Mouse (Mus musculus): ENCODE data around the gene Tshz2.
"Not testable (repeated sequence)": the region's sequence is repeated elsewhere in the genome, so short reads cannot be mapped to it uniquely, and the experiment has no call there.

Gene Tshz2

DNA sequence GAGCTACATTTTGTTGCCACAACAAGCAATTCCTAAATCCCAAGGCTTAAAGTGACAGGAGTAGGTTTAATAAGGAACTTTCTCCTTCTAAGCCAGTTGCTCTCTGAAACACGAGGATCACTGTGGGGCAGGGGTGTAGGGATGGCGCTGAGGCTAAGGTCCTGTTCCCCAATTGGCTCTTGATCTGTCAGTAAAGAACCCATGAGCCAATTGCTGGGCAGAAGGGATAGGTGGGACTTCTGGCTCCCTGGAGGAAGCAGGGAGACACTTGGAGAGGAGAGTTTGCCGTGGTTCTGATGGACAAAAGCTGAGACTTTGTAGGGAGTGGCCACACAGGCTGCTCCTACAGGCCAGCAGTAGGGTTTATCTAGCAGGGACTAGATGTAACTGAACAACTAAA is 128.9 kb downstream of the Tshz2 start:
- DNase-seq = no peak

- no peak for DNase-seq
Measured at GRCm38 (mm10) chr2:169762301-169762700, 129.5 kb downstream of the Tshz2 start.

DNA sequence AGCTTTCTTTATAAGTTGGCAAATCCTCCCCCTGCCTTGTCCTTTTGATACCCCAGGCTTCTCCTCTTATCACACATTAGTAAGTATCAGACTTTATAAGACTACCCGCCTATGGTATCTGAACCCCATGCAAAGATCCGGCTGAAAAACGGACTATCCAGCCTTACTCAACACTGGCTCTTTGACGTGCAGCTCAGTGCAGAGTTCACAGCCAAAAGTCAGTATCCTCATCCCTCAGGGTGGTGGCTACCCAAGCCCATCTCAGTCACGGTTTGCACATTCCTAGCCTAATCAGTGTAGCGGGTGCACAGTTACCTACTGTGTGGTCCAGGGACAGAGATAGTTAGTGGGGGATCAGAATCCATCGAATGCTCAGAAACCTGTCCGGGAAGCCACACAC is 130.9 kb downstream of the Tshz2 start:
- DNase-seq = no peak

- no peak for DNase-seq
Measured at GRCm38 (mm10) chr2:169766247-169766646, 133.4 kb downstream of the Tshz2 start.

DNA sequence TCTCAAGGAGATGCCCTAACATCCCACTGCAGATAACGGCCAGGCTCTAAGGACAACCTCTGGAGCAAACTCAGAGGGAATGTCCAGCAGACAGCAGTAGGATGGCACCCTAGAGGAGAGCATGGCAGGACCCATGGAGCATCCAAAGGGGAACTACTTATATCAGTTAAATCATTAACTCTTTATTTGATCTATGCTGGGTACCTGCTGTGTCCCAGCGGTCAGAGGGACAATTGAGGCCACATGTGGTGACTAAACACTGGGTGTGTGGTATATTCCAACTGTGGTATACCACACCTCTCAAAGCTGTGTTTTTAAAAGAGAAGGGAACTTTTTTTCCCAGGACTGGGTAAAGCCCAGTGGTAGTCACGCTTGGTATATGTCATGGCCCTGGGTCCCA is 134.5 kb downstream of the Tshz2 start:
- DNase-seq = no peak

- DNase-seq = no peak
Measured at GRCm38 (mm10) chr2:169775078-169775477, 142.3 kb downstream of the Tshz2 start.

DNA sequence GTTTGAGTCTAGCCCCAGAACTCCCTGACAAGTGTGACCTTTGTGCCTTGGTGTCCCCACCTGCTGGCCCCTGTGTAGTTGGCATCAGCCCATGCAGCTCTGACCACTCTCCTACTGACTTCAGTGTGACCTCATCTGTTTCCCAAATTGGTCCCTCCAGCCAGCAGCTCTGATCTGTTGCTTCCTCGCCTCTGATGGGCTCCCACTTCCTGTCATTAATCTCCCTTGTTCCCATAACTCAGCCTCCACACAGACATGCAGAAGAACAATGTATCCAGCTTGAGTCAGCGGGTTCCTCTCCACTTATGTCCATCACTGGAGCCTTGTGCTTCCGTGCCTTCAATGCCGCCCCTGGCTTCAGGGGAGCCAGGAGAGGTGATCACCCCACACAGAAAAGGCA is 144.4 kb downstream of the Tshz2 start:
- DNase-seq = no peak

GRCm38 (mm10) chr2:169777764-169778163 is 145.0 kb downstream of the Tshz2 start:
- DNase-seq = no peak

DNA sequence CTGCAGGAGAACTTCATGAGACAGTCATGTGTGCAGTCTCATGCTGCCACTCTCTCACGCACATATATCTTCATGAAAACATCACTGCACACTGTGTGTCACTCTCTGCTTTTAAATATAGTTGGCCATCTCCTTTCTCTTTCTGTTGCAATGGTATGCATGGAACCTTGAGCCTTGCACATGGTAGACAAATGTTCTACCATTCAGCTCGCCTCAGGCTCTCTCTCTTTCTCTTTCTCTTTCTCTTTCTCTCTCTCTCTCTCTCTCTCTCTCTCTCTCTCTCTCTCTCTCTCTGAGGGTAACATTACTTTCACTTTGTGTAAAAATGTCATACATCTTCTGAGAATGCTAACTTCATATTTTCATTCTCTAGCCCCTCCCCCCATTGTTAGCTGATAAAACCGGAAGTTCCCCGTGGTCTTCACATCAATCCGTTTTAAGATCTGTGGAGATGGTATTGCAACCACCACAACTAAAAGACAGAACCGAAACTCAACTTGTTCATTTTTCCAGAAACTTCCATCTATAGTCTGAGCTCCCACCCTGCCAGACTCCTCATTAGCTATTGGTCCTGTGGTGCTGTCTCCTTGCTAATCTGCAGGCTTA is 146.0 kb downstream of the Tshz2 start:
- DNase-seq = peak; percentile 11

- not testable (repeated sequence) for DNase-seq
Measured at GRCm38 (mm10) chr2:169781671-169782070, 148.9 kb downstream of the Tshz2 start.

DNA sequence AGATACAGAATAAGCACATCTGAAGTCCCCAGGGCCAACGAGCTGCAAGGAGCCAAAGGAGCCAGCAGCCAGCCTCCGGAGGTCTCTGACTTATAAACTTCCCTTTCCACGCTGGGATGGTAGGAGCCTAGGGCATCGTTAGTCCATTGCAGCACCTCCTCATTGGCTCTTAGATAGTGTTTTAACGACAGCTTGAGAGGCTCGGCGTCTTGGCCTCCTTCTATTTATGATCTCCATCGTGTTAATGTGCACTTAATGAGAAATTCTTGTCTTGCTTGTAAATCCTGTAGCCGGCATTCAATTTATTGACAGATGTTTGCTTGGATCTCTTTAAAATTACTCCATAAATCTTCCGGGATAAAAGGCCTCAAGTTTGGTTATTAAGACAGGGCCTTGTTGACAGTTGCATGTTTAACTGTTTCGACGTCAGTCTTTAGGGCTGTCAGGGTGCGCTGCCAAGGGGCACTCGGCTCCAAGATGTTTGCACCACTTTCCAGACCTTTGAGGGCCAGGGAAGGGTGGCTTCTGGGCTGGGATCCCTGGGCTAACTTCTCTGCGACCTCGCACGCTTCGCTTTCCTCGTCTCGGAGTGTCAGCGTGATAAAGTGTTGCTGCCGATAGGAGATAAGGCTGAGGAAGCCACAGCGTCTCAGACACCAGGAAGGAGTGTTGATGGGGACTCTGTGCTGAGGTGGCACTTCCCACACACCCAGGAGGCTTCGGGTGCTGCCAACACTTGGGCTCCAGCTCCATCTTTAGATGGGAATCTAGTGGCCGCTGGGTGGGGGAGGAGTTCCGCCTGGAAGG is 150.3 kb downstream of the Tshz2 start:
- DNase-seq = no peak

DNA sequence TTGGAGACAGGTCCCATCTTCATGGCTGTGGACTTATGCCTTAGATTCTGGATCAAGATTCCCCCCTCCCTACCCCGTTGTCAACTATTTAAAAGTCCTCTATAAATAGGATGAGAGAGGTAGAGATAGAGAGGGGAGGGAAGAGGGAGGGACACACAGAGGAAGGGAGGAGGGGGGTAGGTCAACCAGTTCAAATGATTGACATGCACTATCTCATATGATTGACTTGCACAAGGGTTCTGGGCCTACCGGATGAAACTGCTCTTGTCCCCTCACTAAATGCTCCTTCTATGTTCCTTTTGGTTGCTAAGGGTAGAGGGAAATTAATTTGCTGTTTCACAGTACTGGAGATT is 150.8 kb downstream of the Tshz2 start:
- DNase-seq = no peak

DNA sequence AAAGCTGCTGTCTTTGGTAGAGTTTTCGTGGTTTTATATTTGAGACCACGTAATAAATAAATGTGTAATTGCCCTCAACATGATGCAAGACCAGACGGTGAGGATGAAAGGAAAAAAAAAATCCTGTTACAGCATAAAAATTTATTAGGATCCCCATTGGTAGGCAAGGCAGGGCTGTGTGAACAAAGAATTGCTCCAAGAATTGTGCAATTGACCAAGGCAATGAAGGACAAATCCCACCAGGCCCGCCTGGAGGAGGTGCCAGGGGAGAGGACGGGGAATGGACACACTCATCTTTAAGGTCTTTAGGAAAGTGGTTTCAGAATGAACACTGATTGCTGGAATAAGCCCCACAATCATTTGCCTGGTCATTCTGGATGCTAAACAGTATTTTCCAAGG is 154.6 kb downstream of the Tshz2 start:
- no peak for DNase-seq

- no peak for DNase-seq
Measured at GRCm38 (mm10) chr2:169787906-169788305, 155.1 kb downstream of the Tshz2 start.

- DNase-seq = peak; percentile 77
Measured at GRCm38 (mm10) chr2:169790439-169791131, 157.8 kb downstream of the Tshz2 start.

DNA sequence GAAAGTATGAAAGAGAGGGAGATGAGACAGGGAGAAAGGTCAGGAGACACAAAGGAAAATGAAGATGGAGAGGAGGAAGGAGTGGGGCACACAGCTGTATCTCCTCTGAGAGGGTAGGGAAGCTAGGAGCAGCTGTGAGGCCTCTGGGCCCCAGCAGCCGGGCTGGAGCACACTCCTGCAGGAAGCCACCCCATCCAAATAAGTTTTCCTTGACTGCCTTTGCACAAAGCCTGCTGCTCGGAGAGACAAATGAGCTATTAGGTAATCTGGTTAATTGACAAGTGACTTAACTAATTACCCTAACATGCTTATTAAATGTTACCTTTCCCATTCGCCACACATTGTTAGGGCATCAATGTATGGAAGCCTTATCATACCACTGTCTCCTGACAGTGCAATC is 159.9 kb downstream of the Tshz2 start:
- DNase-seq = no peak

GRCm38 (mm10) chr2:169802241-169802640 is 169.4 kb downstream of the Tshz2 start:
- DNase-seq = no peak

GRCm38 (mm10) chr2:169804380-169804779 is 171.6 kb downstream of the Tshz2 start:
- no peak for DNase-seq

DNA sequence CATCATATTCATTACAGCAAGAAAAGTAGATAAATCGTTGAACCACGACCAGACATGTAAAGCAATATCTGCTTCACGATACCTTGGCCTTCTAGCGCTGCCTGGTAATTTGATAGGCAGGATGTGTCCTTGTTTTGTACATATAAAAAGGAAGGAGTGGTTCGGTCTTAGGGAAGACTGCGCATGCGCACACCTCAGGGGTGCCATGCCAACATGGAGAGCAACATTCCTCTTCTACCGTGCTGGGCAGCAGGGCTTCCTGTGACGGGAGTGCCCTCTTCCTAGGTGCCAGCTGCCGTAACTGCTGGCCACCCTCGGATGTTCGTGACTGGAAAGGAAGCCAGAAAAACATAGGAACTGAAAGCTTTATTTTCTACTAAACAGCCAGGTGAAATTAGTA is 172.7 kb downstream of the Tshz2 start:
- no peak for DNase-seq

DNA sequence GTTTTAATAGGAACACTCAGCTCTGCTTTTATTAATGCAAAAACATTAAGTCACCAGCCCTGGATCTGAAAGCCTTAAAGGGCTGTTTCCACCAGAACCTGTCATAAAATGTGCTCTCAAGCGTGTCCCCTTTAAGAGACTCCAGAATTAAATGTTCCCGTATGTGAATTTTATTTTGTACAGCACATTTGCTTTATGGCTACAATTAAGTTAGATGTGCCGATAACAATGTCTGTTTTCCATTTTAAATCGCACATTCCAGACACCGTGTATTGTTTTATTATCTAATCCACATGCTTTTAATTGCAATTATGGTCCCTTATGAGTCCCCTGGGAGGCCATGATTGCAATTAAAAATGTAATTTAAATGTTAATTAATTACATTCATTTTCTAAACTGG is 178.8 kb downstream of the Tshz2 start:
- no peak for DNase-seq

- no peak for DNase-seq
Measured at GRCm38 (mm10) chr2:169812055-169812454, 179.2 kb downstream of the Tshz2 start.

- no peak for DNase-seq
Measured at GRCm38 (mm10) chr2:169812940-169813339, 180.1 kb downstream of the Tshz2 start.

GRCm38 (mm10) chr2:169814351-169814750 is 181.5 kb downstream of the Tshz2 start:
- no peak for DNase-seq

DNA sequence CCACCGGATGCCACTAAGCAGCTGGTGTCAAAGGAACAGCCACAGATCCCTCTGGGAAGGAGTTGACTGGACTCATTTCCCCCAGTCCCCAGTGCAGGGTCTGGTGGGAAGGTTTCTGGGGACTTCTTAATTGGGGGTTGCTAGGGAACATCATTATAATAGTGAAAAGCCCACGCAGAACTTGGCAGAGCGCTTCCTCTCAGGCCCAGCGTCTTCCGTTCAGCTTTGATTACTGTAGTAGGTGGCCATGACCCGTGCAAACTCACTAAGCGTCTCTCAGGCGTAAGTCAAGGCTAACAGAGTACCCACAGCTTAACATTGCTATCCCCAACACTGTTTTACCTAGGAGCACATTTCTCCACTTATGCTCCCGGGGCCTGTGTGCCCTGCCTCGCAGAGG is 181.9 kb downstream of the Tshz2 start:
- DNase-seq = no peak
